Mouse (Mus musculus): Measurements from ENCODE around the gene Pgbd5. TPM values are rescaled to one million over a fixed set of nuclear protein-coding genes. Genes with fewer than 3 reads are reported as not detected.
A peak's percentile ranks its signal among the peaks of the same experiment; 100 is the strongest.

Gene Pgbd5
- polyA plus RNA-seq, 1 experiment from 2014 or later = 11.6 TPM

- no peaks in the 10 kb centered on the region for H3K9me3 ChIP-seq
- H3K4me3 ChIP-seq = no peak overlapping the region
- ATAC-seq (ENCODE audit: low read depth) = no peak
- 93% methylated on average over 3 of the region's 3 CpGs for WGBS
- H3K27ac ChIP-seq (replicated peaks) = peak overlapping the region; percentile 52; the same call in 1 of the 2 replicates
- H3K4me2 ChIP-seq = no peak overlapping the region
- no peaks in the 10 kb centered on the region for H3K27me3 ChIP-seq
- peaks cover 7% of the 10 kb centered on the region for H3K4me1 ChIP-seq (replicated peaks)
- peaks cover 86% of the 10 kb centered on the region for H3K36me3 ChIP-seq
- H3K9ac ChIP-seq = no peak overlapping the region
Measured at GRCm38 (mm10) chr8:124331094-124331493, 108.4 kb downstream of the Pgbd5 start.

- H3K27ac ChIP-seq (replicated peaks) = peak overlapping the region; percentile 52
- H3K9me3 ChIP-seq = no peaks in the 10 kb centered on the region
- H3K4me3 ChIP-seq = no peak overlapping the region
- WGBS = 56% methylated on average over 2 of the region's 3 CpGs
- peaks cover 7% of the 10 kb centered on the region for H3K4me1 ChIP-seq (replicated peaks)
- ATAC-seq (ENCODE audit: low read depth) = peak; percentile 75
- H3K27me3 ChIP-seq = no peaks in the 10 kb centered on the region
- H3K36me3 ChIP-seq = peaks cover 85% of the 10 kb centered on the region
- H3K4me2 ChIP-seq = no peak overlapping the region
- H3K9ac ChIP-seq = no peak overlapping the region
Measured at GRCm38 (mm10) chr8:124330433-124330832, 109.0 kb downstream of the Pgbd5 start.

- H3K27ac ChIP-seq (replicated peaks) = no peak overlapping the region
- H3K27me3 ChIP-seq = no peaks in the 10 kb centered on the region
- 56% methylated on average over 10 of the region's 10 CpGs for WGBS
Measured at GRCm38 (mm10) chr8:124329690-124330089, 109.8 kb downstream of the Pgbd5 start.

GRCm38 (mm10) chr8:124328259-124328658 lies 111.2 kb downstream of the Pgbd5 start:
- no peak overlapping the region for H3K4me3 ChIP-seq
- no peak overlapping the region for H3K9ac ChIP-seq
- no peak overlapping the region for H3K27ac ChIP-seq (replicated peaks)
- H3K4me1 ChIP-seq (replicated peaks) = peaks cover 7% of the 10 kb centered on the region
- no peak overlapping the region for H3K4me2 ChIP-seq
- no peak for ATAC-seq (ENCODE audit: low read depth)
- H3K36me3 ChIP-seq = peaks cover 84% of the 10 kb centered on the region
- 86% methylated on average over 7 of the region's 7 CpGs for WGBS
- H3K27me3 ChIP-seq = no peaks in the 10 kb centered on the region
- no peaks in the 10 kb centered on the region for H3K9me3 ChIP-seq

More at GRCm38 (mm10) chr8:124329690-124330089, 109.8 kb downstream of the Pgbd5 start:
- no peaks in the 10 kb centered on the region for H3K9me3 ChIP-seq
- H3K9ac ChIP-seq = no peak overlapping the region
- H3K36me3 ChIP-seq = peaks cover 84% of the 10 kb centered on the region
- no peak overlapping the region for H3K4me2 ChIP-seq
- no peak for ATAC-seq (ENCODE audit: low read depth)
- H3K4me3 ChIP-seq = no peak overlapping the region
- peaks cover 7% of the 10 kb centered on the region for H3K4me1 ChIP-seq (replicated peaks)

- Histone ChIP-seq H3K4me2 (no peak overlapping the region), H3K9me3 (no peaks in the 10 kb centered on the region), H3K9ac (no peak overlapping the region), H3K36me3 (peaks cover 47% of the 10 kb centered on the region), H3K4me1 (replicated peaks) (peaks cover 35% of the 10 kb centered on the region), H3K4me3 (no peak overlapping the region), H3K27ac (replicated peaks) (no peak overlapping the region), H3K27me3 (no peaks in the 10 kb centered on the region)
- no peak for ATAC-seq (ENCODE audit: low read depth)
- WGBS = 96% methylated on average over 14 of the region's 14 CpGs
Measured at GRCm38 (mm10) chr8:124323356-124323755, 116.1 kb downstream of the Pgbd5 start.

- H3K4me3 ChIP-seq = no peak overlapping the region
- H3K36me3 ChIP-seq = peaks cover 29% of the 10 kb centered on the region
- peak; percentile 44; the same call in 1 of the 2 replicates for ATAC-seq (ENCODE audit: low read depth)
- WGBS = 31% methylated on average over 12 of the region's 12 CpGs
- H3K9me3 ChIP-seq = no peaks in the 10 kb centered on the region
- H3K4me1 ChIP-seq (replicated peaks) = peaks cover 55% of the 10 kb centered on the region
- no peak overlapping the region for H3K4me2 ChIP-seq
- no peaks in the 10 kb centered on the region for H3K27me3 ChIP-seq
- H3K27ac ChIP-seq (replicated peaks) = peak overlapping the region; percentile 71
- peak overlapping the region; percentile 6; the same call in 1 of the 2 replicates for H3K9ac ChIP-seq
Measured at GRCm38 (mm10) chr8:124321227-124321840, 118.1 kb downstream of the Pgbd5 start.

- H3K9me3 ChIP-seq = no peaks in the 10 kb centered on the region
- H3K36me3 ChIP-seq = peaks cover 10% of the 10 kb centered on the region
- 92% methylated on average over 4 of the region's 4 CpGs for WGBS
- H3K27me3 ChIP-seq = no peaks in the 10 kb centered on the region
- H3K9ac ChIP-seq = no peak overlapping the region
- no peak overlapping the region for H3K4me2 ChIP-seq
- no peak overlapping the region for H3K4me3 ChIP-seq
- H3K27ac ChIP-seq (replicated peaks) = no peak overlapping the region
- H3K4me1 ChIP-seq (replicated peaks) = peaks cover 76% of the 10 kb centered on the region
- no peak for ATAC-seq (ENCODE audit: low read depth)
Measured at GRCm38 (mm10) chr8:124319316-124319652, 120.2 kb downstream of the Pgbd5 start.

Other genes with a start within 250 kb of the Pgbd5 start
- 61.4 and 64.5 TPM in 2 replicates for gene Galnt2, start 208.3 kb downstream of the Pgbd5 start, polyA plus RNA-seq (2015; fragmentation: Nextera tagmentation; extraction: Ambion mirVana)
- gene Cog2, start 81.1 kb upstream of the Pgbd5 start, polyA plus RNA-seq (2015; fragmentation: Nextera tagmentation; extraction: Ambion mirVana) = 33.0 and 33.1 TPM in 2 replicates
- 0.56 and 0.98 TPM in 2 replicates for gene Agt, start 130.0 kb upstream of the Pgbd5 start, polyA plus RNA-seq (2015; fragmentation: Nextera tagmentation; extraction: Ambion mirVana)
- 0.63 TPM in 1 of 2 replicates, not detected in the other for gene Capn9, start 136.5 kb upstream of the Pgbd5 start, polyA plus RNA-seq (2015; fragmentation: Nextera tagmentation; extraction: Ambion mirVana)
- gene 2310022B05Rik, start 223.7 kb upstream of the Pgbd5 start, polyA plus RNA-seq (2015; fragmentation: Nextera tagmentation; extraction: Ambion mirVana) = 20.8 and 21.3 TPM in 2 replicates